16 mouse cellular contexts compared by ENCODE assay signal in genomic region chrX:12826646-12827045, GRCm38 (mm10).
"Had no signal": no experiment of that assay in that cellular context is flagged by ENCODE, and none has a peak within 500 bp of the region (broad histone marks: within the 10 kb centered on the region; RNA-seq: fewer than 3 reads in every experiment).

No protein-coding gene starts in this region.

- H3K27ac ChIP-seq: kidney, postnatal 0 days; layer of hippocampus, adult 2 months; limb, embryonic 12.5 days; midbrain, embryonic 13.5 days; neural tube, embryonic 12.5 days had no signal

- H3K9me3 ChIP-seq: limb, embryonic 12.5 days; midbrain, embryonic 13.5 days; neural tube, embryonic 12.5 days had no signal

- H3K27me3 ChIP-seq: midbrain, embryonic 13.5 days; neural tube, embryonic 12.5 days had no signal

- H3K9ac ChIP-seq: limb, embryonic 12.5 days; midbrain, embryonic 13.5 days; neural tube, embryonic 12.5 days had no signal

- H3K36me3 ChIP-seq: limb, embryonic 12.5 days; midbrain, embryonic 13.5 days; neural tube, embryonic 12.5 days had no signal

- ATAC-seq: intestine, postnatal 0 days; lung, postnatal 0 days; midbrain, embryonic 13.5 days had no signal

- H3K4me2 ChIP-seq: limb, embryonic 12.5 days; midbrain, embryonic 13.5 days; neural tube, embryonic 12.5 days had no signal

- DNase-seq: kidney, adult 8-10 months; kidney, postnatal 4 days; lung, adult 2 months; lung, postnatal 36 days; retina, postnatal 1 day; right cerebral cortex, postnatal 4 days; spleen, adult 18-20 months; thymus, adult 18-20 months; thymus, postnatal 14 days had no signal

- H3K4me1 ChIP-seq: limb, embryonic 12.5 days; midbrain, embryonic 13.5 days; neural tube, embryonic 12.5 days had no signal

- H3K4me3 ChIP-seq: layer of hippocampus, adult 2 months; limb, embryonic 12.5 days; midbrain, embryonic 13.5 days; neural tube, embryonic 12.5 days had no signal
